Mouse (Mus musculus) heart, adult 2 months (tissue): ENCODE measurements at regions not wholly inside any gene's neighbourhood (a gene's known extent, or its start where the extent isn't known, plus 50 kb on each side); places are given as distances from the start of the nearest gene placed in this dataset.

Source experiments
- DNase-seq, 2 experiments: peaks; one replicate each; pipeline ENCODE4 v3.0.0; 2021
- H3K27ac ChIP-seq: fragments of 200-600 bp; 2 replicates; pipeline ENCODE4 v1.8.1; 2022
- H3K27me3 ChIP-seq: fragments of 200-500 bp; 2 replicates; pipeline ENCODE4 v1.6.1; 2012; ENCODE audit warnings: mild to moderate bottlenecking, low read length, inconsistent platforms, mixed read lengths; ENCODE audit not compliant: control insufficient read depth, insufficient read depth
- H3K36me3 ChIP-seq: fragments of 200-500 bp; 2 replicates; pipeline ENCODE4 v1.6.1; 2012; ENCODE audit warnings: low read length, inconsistent platforms; ENCODE audit not compliant: control insufficient read depth, insufficient read depth
- H3K4me1 ChIP-seq: fragments of 200-500 bp; 2 replicates; pipeline ENCODE4 v1.6.1; 2011; ENCODE audit warnings: low read length; ENCODE audit not compliant: control insufficient read depth, insufficient read depth
- H3K4me3 ChIP-seq: fragments of 200-600 bp; 2 replicates; pipeline ENCODE4 v1.8.1; 2022
- H3K79me2 ChIP-seq: fragments of 200-500 bp; replicated peaks from 2 replicates; pipeline ENCODE4 v1.6.1; 2012; ENCODE audit warnings: mild to moderate bottlenecking, inconsistent platforms, low read length, moderate library complexity, mixed read lengths; ENCODE audit not compliant: control insufficient read depth, insufficient read depth
- H3K9ac ChIP-seq: fragments of 200-500 bp; 2 replicates; pipeline ENCODE4 v1.6.1; 2012; ENCODE audit warnings: low read depth, mild to moderate bottlenecking, control low read depth, inconsistent platforms, low read length, mixed read lengths
- CTCF ChIP-seq: fragments of 200-600 bp; IDR thresholded peaks from 2 replicates; pipeline ENCODE4 v1.8.1; 2022; ENCODE audit warnings: antibody characterized with exemption, mild to moderate bottlenecking, moderate library complexity
- EP300 ChIP-seq: fragments of 200-500 bp; IDR thresholded peaks from 2 replicates; pipeline ENCODE4 v1.6.1; 2011; ENCODE audit warnings: low read depth, low read length, control low read depth; ENCODE audit not compliant: insufficient read depth
- POLR2A ChIP-seq: fragments of 200-500 bp; IDR thresholded peaks from 2 replicates; pipeline ENCODE4 v1.6.1; 2011; ENCODE audit warnings: mild to moderate bottlenecking, low read depth, low read length, control low read depth; ENCODE audit not compliant: insufficient read depth
- WGBS: fragments of 180-500 bp; shearing (Covaris S2); methylation state at CpG from one replicate; pipeline ENCODE4 v1.1.7; 2018; 5-methylcytosine and 5-hydroxymethylcytosine counted together
- intact Hi-C: fragments of 180-260 bp; cut with DNase I; formaldehyde crosslinking; loops from one replicate; pipeline ENCODE4 v1.15.1; 2025

DNA sequence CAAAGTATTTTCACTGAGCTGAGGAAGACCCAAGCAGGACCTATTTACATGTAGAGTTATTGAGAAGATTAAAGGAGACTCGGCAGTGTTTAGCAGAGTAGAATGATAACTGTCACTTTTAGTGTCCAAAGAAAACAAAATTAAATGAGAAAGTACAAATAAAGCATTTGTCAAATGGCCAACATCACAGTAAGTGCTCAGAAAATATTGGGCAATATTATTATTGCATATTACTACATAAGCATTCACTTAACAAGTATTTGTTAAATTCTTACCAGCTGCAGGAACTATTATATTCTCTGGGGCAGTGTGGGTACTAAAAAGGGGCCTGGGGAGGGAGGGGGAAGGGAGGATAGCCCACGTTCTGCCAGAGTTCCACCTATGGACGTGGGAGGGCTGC is 224.5 kb upstream of the Noct start:
- intact Hi-C loops = no loop called here
- no peaks in the 10 kb centered on the region for H3K79me2 ChIP-seq
- H3K4me3 ChIP-seq = no peak overlapping the region
- WGBS = 57% methylated on average over 3 of the region's 3 CpGs
- no peak for DNase-seq
- no peaks in the 10 kb centered on the region for H3K36me3 ChIP-seq
- no peak overlapping the region for H3K9ac ChIP-seq
- H3K27me3 ChIP-seq = no peaks in the 10 kb centered on the region
- H3K4me1 ChIP-seq = no peaks in the 10 kb centered on the region
- H3K27ac ChIP-seq = no peak overlapping the region
- TF ChIP-seq EP300 = no peak

DNA sequence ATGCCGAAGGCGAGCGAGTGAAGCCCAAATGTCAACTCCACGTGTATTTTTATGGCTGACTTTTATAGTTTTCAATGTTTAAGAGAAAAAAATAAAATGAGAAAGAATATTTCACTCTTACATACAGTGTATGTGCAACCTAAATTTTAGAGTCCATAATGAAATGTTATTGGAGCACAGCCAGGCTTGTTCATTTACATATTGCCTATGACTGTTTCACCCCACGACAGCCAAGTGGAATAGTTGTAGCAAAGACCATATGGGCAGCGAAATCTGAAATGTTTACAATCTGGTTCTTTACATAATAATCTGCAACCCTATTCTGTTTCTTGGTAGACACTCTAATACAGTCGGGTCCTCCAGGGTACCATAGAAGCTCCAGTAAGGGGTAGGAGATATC is 223.3 kb upstream of the Noct start:
- Histone ChIP-seq H3K9ac (no peak overlapping the region), H3K4me3 (no peak overlapping the region), H3K27ac (no peak overlapping the region), H3K79me2 (no peaks in the 10 kb centered on the region), H3K4me1 (no peaks in the 10 kb centered on the region), H3K27me3 (no peaks in the 10 kb centered on the region), H3K36me3 (no peaks in the 10 kb centered on the region)
- WGBS = 87% methylated on average over 7 of the region's 7 CpGs
- no peak for TF ChIP-seq POLR2A
- no peak for TF ChIP-seq EP300
- no peak for TF ChIP-seq CTCF
- DNase-seq = no peak
- intact Hi-C loops = no loop called here

DNA sequence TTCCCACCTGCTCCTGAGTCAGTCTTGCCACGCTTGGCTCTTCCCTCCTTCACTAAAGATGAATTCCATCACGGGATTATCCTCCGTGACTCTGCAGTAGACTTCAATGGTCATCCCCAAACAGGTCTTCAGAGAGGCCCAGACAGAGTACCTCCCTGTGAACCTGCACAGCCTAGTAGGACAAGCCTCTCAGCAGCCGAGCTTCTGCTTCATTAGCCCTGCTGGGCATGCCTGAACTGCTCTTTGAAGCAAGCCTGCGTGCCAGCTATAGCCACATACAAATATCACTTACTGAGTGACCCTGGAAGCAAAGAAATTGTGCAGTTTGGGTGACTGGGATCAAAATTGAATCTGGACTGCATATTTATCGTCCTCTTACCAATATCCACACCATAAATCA is 221.6 kb upstream of the Noct start:
- intact Hi-C loops = no loop called here
- H3K36me3 ChIP-seq = no peaks in the 10 kb centered on the region
- H3K9ac ChIP-seq = no peak overlapping the region
- no peak overlapping the region for H3K4me3 ChIP-seq
- no peak for DNase-seq
- 76% methylated on average over 6 of the region's 6 CpGs for WGBS
- no peaks in the 10 kb centered on the region for H3K4me1 ChIP-seq
- TF ChIP-seq POLR2A = no peak
- H3K27ac ChIP-seq = no peak overlapping the region
- H3K27me3 ChIP-seq = no peaks in the 10 kb centered on the region
- H3K79me2 ChIP-seq = no peaks in the 10 kb centered on the region

DNA sequence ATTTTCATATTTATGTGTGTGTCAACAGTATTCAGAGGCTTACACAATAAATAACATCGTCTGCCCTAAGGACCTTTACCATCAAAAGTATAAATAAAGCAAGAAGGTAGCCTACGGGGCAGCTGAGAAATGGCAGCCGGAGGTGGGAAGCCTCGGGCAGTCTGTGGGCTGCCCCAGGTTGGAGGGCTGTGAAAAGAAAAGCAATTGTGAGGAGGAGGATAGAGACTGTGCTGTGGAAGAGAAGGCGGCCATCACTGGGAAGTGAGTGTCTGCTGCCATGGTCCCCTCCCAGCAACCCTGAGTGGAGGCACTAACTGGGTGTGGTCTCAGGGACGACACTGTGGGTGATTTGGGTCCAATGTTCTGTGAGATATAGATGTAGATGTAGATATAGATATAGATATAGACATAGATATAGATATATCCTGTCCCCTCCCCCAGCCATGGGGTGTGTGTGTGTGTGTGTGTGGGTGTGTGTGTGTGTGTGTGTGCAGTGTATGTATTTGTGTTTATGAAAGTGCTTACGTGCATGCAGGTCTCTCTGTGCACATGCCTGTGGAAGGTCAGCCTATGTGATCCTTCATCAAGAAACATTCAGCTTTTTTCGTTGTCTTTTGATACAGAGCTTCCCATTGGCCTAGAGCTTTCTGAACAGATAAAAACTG is 220.6 kb upstream of the Noct start:
- intact Hi-C loops = no loop called here
- Histone ChIP-seq H3K27ac (no peak overlapping the region), H3K4me3 (no peak overlapping the region), H3K27me3 (no peaks in the 10 kb centered on the region), H3K36me3 (no peaks in the 10 kb centered on the region), H3K79me2 (no peaks in the 10 kb centered on the region), H3K9ac (no peak overlapping the region), H3K4me1 (no peaks in the 10 kb centered on the region)
- DNase-seq = no peak
- 85% methylated on average over 8 of the region's 8 CpGs for WGBS
- TF ChIP-seq CTCF = no peak
- no peak for TF ChIP-seq EP300
- no peak for TF ChIP-seq POLR2A

DNA sequence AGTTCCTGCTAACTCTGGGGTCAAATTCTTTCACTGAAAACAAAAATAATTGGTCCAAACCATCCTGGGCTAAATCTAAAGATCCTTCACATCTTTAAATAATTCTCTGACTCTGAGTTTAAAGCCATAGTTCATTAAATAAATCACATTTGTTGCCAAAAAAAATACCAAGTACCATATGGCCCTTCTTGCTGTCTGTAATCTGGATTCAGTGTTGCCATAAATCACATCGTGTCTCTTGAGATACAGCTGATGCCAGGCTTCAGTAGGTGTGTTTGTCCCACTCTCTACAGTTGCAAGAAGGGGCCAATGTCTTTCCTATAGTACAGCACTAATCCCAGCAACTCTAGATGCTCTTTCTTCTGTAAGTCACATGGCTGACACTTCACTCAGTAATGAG is 220.0 kb upstream of the Noct start:
- Histone ChIP-seq H3K27ac (no peak overlapping the region), H3K36me3 (no peaks in the 10 kb centered on the region), H3K4me3 (no peak overlapping the region), H3K27me3 (no peaks in the 10 kb centered on the region), H3K9ac (no peak overlapping the region), H3K79me2 (no peaks in the 10 kb centered on the region), H3K4me1 (no peaks in the 10 kb centered on the region)
- WGBS = 60% methylated on average over 1 of the region's 1 CpGs
- intact Hi-C loops = no loop called here
- TF ChIP-seq EP300 = no peak
- no peak for DNase-seq

DNA sequence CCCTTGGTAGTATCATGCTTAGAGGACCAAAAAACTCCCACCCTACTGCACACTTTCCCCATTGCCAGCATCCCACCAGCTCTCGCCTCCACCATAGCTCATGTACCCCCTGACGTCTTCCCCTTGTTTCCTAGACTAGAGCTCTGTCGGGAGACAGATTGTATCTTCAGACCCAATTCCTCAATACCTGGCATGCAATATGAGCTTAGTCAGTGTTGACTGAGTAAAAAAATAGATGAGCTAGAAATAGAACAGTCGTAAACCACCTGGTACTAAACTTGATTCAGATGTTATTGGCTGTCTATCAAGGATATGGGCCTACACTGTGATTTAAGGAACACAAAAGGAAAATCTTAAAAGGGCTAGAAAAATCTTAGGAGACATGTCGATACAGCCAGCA is 215.1 kb upstream of the Noct start:
- Histone ChIP-seq H3K79me2 (no peaks in the 10 kb centered on the region), H3K36me3 (no peaks in the 10 kb centered on the region), H3K4me3 (no peak overlapping the region), H3K9ac (no peak overlapping the region), H3K4me1 (no peaks in the 10 kb centered on the region), H3K27me3 (no peaks in the 10 kb centered on the region), H3K27ac (no peak overlapping the region)
- DNase-seq = no peak
- WGBS = 83% methylated on average over 5 of the region's 5 CpGs
- intact Hi-C loops = no loop called here
- TF ChIP-seq CTCF (no peak), EP300 (no peak), POLR2A (no peak)
